Mouse (Mus musculus) bone marrow macrophage, adult 2 months (primary cell): Measurements from ENCODE around the gene Nmbr.

ENCODE experiments used
- CTCF ChIP-seq: IDR thresholded peaks from 2 replicates; pipeline ENCODE4 v1.5.1; 2012; ENCODE audit warnings: low read depth, mild to moderate bottlenecking, low read length, moderate library complexity
- POLR2A ChIP-seq: IDR thresholded peaks from 2 replicates; pipeline ENCODE4 v1.6.1; 2012; ENCODE audit warnings: mild to moderate bottlenecking, low read depth, low read length, borderline replicate concordance

DNA sequence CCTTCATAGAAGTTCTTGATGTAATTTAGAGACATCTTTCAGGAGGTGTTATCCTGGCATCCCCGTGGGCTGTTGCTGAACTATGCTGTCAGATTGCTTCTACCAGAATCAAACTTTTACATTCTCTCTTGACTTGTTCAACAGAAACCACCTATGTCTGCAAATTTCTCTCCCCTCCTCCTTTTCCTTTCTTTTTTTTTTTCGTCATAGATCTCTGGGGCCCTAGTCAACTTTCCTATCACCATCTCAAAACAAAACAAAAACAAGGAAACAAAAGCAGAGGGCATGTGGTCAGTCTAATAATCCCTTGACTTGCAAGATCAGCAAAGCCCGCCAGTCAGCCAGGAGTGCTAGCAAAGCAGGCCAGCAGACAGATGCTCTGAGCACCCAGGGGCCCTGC, 12.7 kb downstream of the Nmbr start, which contains the start of gene Gje1:
- TF ChIP-seq CTCF (no peak), POLR2A (no peak)
